Mouse (Mus musculus) intestine, embryonic 14.5 days (tissue): ENCODE data around the gene Olfr1161. TPM values are rescaled to one million over a fixed set of nuclear protein-coding genes. Genes with fewer than 3 reads are reported as not detected.

Experiments used
- polyA plus RNA-seq: library from polyadenylated mRNA; unstranded; fragments of >200 nt; fragmentation: Nextera tagmentation; extraction: Ambion mirVana; gene quantifications from 2 replicates; pipeline ENCODE4 v1.2.1, GENCODE M21; 2014

Olfr1161 gene
- polyA plus RNA-seq, 1 experiment from 2014 or later = not detected

Other genes starting within 250 kb of the Olfr1161 start
- gene Olfr152, start 243.3 kb upstream of the Olfr1161 start, polyA plus RNA-seq = not detected in 2 replicates
- not detected in 2 replicates for gene Olfr1143, start 222.2 kb upstream of the Olfr1161 start, polyA plus RNA-seq
- not detected in 2 replicates for gene Olfr1145, start 213.0 kb upstream of the Olfr1161 start, polyA plus RNA-seq
- gene Olfr1148, start 192.2 kb upstream of the Olfr1161 start, polyA plus RNA-seq = not detected in 2 replicates
- gene Olfr1150-ps1, start 178.8 kb upstream of the Olfr1161 start, polyA plus RNA-seq = not detected in 2 replicates
- not detected in 2 replicates for gene Olfr1151, start 166.9 kb upstream of the Olfr1161 start, polyA plus RNA-seq
- not detected in 2 replicates for gene Olfr1152, start 156.3 kb upstream of the Olfr1161 start, polyA plus RNA-seq
- not detected in 2 replicates for gene Olfr1153, start 127.8 kb upstream of the Olfr1161 start, polyA plus RNA-seq
- gene Olfr1154, start 117.6 kb upstream of the Olfr1161 start, polyA plus RNA-seq = not detected in 2 replicates
- gene Olfr1155, start 77.6 kb upstream of the Olfr1161 start, polyA plus RNA-seq = not detected in 2 replicates
- not detected in 2 replicates for gene Olfr1156, start 69.7 kb upstream of the Olfr1161 start, polyA plus RNA-seq
- not detected in 2 replicates for gene Olfr1157, start 54.5 kb upstream of the Olfr1161 start, polyA plus RNA-seq
- not detected in 2 replicates for gene Olfr74, start 48.1 kb upstream of the Olfr1161 start, polyA plus RNA-seq
- gene Olfr1158, start 32.7 kb upstream of the Olfr1161 start, polyA plus RNA-seq = not detected in 2 replicates
- not detected in 2 replicates for gene Olfr1160, start 14.5 kb upstream of the Olfr1161 start, polyA plus RNA-seq
- gene Olfr73, start 14.9 kb downstream of the Olfr1161 start, polyA plus RNA-seq = not detected in 2 replicates
- not detected in 2 replicates for gene Olfr1162, start 28.4 kb downstream of the Olfr1161 start, polyA plus RNA-seq
- gene Olfr1163, start 49.1 kb downstream of the Olfr1161 start, polyA plus RNA-seq = not detected in 2 replicates
- not detected in 2 replicates for gene Olfr1164, start 71.2 kb downstream of the Olfr1161 start, polyA plus RNA-seq
- gene Olfr1166, start 105.5 kb downstream of the Olfr1161 start, polyA plus RNA-seq = not detected in 2 replicates
- gene Olfr1167, start 132.4 kb downstream of the Olfr1161 start, polyA plus RNA-seq = not detected in 2 replicates
- gene Olfr1168, start 159.1 kb downstream of the Olfr1161 start, polyA plus RNA-seq = not detected in 2 replicates
- not detected in 2 replicates for gene Olfr1170, start 205.6 kb downstream of the Olfr1161 start, polyA plus RNA-seq